Mouse (Mus musculus): ENCODE results near the gene 1700113H08Rik.

Gene 1700113H08Rik

DNA sequence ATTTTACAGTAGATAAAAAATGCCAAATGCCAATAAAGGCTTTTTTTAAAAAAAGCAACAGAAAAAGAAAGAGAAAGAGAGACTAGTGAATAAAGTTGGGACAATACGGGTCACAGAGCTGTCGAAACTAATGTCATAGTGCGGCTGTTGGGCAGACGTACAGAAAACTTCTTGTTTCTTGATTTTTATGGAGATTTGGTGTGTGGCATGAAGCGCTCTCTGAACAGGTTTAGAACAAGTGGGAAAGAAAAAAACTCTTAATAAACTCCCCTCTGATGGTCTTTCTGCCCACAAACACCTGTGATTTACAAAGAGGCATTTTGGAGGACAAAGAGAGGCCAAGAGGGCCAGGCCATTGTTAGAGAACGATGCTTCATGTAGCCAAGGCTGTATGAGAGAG is 1.6 kb downstream of the 1700113H08Rik start:
- DNase-seq (ENCODE audit: low spot score), result no peak

DNA sequence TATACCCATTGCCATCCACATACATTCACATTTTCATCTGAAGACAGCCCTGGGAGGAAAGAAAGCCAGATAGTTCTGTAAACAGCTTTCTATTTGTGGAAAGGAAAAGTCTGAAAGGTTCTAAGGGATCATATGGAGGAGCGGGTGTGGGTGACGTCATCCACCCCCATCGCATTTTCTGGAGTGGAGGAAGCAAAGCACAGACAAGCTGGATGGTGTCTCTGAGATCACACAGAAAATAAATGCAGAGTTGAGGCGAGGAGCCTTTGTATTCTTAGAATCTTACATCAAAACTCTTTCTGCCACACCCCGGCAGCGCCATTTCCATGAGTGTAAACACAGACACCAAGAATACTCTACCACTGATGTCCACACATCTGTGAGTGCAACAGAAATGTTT is 26.4 kb downstream of the 1700113H08Rik start:
- no peak for DNase-seq (ENCODE audit: low spot score)

DNA sequence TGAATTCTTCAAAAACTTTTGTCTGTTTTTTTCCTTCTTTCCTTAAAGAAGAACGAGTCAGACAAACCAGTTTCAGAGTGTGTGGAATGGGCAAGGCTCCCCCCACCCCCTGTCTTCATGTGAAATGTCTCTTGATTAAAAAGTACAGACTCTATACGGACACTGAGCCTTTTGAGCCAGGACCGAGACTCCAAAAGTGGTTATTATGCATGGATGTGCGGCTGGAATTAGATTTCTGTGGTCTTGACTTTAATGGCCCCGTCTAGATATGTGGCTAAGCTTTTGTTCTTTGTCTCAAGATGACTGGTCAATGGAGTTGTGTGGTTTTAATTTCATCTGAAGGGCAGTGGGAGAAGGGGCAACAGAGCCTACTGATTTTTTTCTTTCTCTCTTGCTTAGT is 29.8 kb downstream of the 1700113H08Rik start:
- no peak for DNase-seq (ENCODE audit: low spot score)

DNA sequence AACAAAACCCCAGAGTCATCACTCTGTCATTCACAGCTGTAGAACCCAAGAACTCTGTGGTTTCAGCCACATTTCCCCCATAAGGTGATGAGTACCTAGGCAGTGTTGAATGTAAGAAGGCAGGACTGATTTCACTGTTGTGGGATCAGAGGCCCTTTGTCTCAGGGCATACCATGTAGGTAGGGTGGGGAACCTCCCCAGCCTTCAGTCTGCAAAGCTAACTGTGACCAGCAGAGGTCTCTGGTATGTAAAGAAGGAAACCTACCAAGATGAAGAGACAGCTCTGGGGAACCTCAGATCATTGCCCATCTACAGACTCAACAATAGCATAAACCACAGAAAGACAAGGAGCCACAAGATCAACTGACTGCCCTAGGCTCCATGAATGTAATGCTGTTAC is 36.4 kb downstream of the 1700113H08Rik start:
- no peak for DNase-seq (ENCODE audit: low spot score)

DNA sequence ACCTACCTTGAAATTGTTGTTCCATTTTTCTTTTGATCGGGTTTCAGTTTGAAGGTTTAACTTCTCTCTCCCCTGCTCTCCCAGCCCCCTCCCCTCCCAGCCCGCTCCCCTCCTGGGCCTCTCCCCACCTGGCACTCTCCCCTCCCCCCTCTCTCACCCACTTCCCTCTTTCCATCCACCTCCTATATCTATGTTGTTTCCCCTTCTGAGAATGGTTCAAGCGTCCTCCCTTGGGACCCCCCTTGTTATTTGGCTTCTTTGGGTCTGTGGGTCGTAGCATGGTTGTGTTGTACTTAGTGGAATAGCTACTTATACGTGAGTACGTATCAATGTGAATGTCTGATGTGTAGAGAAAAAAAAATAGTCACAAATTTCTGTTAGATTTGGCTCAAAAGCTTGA is 40.9 kb downstream of the 1700113H08Rik start:
- no peak for DNase-seq (ENCODE audit: low spot score)

DNA sequence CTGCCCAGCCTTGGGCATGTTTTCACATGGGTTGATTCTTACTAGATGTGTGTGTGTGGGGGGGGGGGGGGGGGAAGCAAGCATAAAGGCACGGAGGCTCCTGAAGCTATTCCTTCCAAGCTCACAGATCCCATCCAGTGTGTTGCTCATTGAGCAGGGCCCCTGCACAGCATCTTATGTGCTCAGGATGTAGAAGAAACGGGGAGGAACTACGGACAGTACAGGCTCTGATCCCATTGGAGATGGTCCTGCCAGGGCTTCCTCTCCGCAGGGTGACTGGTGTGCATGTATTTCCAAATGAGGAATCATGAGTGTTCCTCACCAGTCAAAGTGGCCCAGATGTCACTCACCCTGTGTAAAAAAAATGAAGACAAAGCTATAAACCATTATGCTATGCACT is 42.8 kb downstream of the 1700113H08Rik start:
- DNase-seq (ENCODE audit: low spot score), result no peak

DNA sequence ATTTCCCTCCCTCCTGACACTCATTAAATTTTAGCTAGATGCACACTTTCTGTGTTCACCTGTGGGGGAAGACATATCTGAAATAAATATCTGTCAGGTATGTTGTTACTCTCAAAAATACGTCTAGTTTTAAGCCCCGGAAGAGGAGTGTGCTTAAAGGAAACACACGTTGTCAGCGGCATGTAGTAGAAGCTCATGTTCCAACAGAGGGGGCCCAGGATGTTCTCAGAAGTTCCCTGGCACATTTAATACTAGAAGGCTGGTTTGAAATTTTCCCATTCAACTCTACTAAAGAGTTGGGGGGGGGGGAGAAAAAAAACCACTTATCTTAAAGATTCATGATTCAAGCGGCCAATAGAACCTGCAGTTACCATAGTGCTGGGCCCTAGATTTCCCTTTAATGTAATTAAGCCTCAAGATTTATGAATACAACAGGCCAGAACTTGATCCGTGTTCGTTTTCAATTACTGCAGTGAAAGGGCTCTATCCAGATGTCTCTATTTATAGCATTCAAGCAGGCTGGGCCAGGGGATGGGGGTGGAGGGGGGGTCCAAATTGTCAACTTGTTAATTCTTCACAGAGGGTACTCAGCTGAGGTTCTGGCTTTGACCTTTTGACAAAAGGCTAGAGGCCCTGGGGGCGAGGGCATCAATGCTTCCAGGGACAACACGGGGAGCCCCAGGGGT is 43.6 kb downstream of the 1700113H08Rik start:
- DNase-seq (ENCODE audit: low spot score), result no peak

DNA sequence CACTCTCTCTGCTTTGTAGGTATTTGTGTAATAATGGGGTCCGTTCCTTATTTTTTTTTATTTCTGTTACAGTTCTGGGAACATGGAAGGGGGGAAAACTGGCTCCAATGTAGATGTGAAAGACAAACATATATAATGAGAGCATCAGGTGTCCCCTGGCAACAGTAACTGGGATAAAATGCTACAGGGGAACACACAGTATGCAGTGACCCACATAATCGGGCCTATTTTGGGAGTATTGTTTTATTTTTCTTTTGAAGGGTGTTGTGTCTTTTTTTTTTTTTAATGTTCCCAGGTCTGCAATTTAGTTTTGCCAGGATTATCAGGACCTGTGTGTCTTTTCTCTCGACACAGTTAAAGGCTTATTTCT is 44.1 kb downstream of the 1700113H08Rik start:
- no peak for DNase-seq (ENCODE audit: low spot score)

DNA sequence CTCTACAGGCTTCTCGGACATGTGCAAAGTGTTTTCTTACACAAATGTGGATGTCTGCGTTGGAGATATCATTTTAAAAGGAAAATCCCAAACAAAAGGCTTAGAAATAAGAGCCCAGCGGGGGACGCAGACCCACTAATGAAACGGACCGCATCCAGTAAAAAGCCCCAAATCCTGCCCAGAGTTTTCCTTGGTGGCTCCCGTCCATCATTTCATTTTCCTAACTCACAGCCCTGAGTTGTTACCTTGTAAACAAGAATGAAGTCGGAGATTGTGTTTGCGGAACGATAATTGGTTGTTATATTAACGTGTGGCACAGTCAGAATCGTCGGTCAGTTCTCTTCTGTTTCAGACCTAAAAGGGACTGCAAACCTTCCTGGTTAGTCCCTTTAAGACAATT is 44.6 kb downstream of the 1700113H08Rik start:
- DNase-seq (ENCODE audit: low spot score), result no peak

DNA sequence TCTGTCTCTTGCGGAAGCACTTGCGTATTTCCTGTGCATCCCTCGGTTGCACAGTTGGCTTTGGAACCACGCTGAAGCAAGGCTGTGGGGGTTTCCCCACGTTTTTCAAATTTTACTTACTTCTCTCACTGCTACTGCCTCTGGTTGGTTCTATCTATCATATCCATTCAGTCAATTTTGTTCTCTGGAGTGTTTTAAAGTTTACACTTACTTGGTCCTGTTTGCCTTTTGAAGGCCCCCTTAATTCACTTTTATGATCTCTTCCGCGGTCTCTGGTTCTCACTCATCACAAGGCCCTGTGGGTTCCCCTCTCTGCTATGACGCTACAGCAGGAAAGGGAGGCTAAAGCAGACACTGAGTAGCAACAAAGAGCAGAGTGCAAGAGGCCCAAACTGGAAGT is 45.4 kb downstream of the 1700113H08Rik start:
- no peak for DNase-seq (ENCODE audit: low spot score)

DNA sequence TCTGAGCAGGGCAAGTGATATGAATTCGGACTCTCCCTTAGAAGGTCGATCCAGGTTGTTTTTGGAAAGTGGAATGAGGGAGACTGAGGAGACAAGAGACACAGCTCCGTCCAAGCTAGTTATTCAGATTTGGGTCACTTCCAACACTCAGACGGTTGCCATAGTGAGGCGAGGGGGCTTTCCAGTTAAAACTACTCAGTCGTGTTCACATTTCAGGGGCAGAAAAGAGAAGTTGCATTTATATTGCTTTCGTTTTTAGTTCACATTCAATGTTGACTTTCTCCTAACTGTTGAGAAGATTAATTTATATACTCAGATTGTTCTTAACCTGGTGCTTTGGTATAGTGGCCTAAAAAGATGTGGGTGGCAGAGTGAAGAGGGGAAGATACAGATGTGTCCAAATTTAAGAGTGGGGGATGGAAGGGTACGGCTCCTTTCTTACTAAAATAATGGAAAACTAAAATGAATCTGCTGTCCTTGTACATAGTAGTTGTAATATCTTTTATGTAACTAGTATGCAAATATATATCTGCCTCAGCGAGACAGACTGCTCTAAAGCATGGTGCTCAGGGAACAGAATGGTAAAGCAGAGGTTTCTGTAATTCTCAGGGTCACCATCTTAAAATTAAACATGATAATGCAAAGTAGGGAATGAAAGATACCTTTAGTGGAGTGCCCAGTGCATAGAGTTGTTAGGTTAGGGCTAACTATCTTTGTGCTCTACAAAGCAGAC is 49.9 kb downstream of the 1700113H08Rik start:
- DNase-seq (ENCODE audit: low spot score), result no peak

DNA sequence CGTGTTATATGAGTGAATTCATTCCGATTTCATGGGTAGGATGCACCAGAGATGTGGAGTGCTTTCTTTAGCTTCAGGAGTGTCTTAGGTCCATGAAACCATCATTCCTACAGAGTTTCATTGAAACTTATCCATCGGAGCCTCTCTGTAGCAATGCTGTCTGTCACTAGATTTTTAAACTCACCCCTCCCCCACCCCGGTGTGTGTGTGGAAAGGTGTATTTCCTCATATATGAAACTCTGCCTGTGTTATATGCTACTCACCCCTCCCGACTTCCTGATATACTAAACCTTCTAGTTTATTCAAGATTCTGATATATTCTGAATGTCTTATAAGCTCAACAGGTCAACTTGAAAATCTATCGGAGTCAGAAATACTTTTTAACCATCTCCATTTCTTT is 50.5 kb downstream of the 1700113H08Rik start:
- DNase-seq (ENCODE audit: low spot score), result no peak

DNA sequence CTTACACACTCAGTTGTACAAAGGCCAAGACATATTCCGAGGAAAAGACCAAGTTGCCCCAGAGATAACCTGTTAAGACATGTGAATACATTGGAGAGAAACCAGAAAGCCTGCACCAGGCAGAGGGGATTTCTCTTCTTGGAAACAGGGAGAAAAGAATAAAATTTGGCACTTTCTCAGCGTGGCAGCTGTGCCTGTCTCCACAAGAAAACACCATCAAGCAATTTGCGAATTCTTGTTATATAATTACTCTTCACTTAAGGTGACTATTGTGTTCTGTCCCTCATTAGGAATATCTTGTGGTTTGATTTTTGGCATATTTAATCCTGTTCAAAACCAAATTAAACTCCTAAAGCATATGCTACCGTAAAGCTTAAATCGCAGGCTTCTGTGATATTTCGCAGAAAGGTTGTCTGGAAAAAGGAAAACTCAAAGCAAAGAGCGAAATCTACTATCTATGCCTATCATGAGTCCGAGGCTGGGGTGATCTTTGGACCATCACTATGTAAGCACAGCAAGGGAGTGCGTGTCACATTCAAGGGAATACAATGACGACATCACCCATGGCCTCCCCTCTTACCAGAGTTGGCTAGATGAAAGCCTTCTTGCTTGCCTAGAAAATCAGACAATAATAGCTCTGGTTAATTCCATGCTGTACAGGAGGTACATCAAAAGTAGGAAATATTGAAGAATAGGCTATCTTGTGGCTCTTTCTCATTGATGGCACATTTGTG is 51.4 kb downstream of the 1700113H08Rik start:
- no peak for DNase-seq (ENCODE audit: low spot score)

DNA sequence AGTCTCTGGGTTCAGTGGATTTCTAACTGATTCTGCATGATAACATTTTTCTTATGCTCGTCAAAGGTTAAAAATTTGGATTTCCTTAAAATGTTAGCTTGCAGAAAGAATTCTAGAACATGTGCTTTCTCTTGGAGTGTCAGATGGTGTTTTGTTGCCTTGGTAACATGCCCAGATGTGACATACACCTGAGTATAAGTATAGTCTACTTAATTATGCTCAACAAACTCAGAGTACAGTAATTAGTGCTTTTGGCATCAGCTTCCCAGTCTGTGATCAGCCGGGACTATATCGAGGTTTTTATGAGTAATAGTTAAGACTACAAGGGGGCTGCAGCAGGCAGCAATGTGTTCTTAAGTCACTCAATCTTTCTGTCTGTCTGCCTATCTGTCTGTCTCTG is 53.1 kb downstream of the 1700113H08Rik start:
- no peak for DNase-seq (ENCODE audit: low spot score)

DNA sequence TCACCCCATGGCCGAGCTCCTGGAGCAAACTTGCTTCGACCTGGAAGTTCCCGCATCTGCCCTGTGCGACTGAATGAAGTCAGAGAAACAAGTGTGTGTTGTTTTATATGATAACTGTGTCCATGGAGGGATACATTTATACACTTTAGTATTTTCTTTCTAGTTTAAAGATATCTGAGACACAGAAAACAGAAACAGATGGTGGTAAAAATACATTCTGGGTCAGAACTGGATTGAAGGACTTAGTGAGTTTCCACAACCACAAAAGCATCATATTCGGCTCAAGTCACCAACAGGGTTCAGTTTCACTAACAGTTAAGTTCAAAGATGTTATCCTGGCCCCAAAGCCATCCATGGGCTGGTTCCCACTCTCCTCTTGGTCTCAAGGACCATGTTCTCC is 67.2 kb downstream of the 1700113H08Rik start:
- no peak for DNase-seq (ENCODE audit: low spot score)

DNA sequence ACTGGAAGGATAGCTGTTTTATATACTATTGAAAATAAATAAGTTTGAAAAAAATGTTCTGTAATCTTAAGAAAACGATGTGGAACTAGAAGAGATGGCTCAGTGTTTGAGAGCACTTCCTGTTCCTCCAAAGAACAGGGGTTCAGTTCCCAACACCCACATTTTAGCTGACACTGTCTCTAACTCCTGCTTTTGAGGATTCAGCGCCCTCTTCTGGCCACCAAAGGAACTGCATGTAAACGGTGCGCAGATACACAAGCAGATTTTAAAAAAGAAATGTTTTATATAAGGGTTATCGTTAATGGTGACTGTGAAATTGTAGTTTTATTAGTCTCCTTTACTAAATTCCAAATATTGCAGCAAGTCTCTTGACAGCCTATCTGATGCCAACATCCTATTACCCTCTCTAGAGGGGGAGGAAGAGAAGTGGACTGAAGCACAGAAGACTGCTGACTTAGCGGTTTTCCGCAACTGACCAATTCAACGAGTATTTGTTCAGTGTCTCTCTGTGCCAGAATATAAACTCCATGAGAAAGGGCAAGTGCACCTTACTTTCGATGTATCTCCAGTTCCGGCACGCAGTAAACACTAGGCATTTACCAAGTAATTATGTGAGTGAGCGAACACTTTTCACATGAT is 68.5 kb downstream of the 1700113H08Rik start:
- DNase-seq (ENCODE audit: low spot score), result no peak

DNA sequence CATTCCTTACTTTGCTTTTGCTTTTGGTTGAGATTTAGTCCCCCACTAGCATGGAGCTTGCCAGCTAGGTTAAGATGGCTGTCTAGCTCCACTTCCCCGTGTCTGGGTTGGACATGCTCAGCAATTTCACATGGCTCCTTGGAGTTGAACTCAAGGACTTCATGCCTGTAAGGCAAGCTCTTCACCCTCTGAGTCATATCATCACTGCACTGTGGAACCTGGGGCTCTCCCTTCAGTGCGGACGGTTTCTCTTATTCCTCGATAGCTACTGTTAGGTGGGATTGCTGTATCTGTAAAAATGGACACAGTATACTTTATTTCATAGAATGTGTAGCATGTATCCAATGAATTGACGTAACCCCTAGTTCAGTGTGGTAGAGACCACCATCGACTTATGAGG is 93.2 kb downstream of the 1700113H08Rik start:
- no peak for DNase-seq (ENCODE audit: low spot score)

DNA sequence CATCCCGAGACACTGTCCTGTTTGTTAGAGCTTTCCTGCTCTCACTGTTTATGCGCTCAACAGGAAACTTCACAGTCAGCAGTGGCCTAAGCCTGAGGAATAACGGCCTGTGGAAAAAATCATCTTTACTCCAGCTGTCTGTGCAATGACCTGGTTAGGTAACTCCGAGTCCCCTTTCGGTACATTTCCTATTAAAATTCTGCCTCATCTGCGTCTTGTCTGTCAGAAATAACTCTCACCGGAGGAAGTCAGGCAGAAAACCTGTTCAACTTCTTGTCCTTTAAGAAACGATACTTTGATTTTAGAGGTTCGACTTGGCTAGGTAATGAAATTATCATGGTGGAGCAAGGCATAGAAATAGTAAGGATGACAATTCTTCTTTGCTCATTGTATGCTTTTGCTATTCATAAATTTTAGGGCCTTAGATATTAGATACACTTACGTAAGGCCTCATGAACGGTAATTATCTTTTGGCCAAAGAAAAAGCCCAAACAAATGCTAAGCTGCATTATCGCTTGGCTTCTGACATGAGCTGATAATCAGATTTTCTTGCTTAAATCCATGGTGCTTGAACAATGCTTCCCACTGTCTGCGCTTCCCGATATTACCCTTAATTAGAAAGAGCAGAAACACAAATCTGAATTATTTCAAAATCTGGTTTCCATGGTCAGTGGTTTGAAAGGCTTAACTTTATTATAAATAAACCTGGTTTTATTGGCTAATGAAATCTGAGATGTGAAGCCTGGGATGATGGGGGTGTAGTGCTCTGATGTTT is 96.1 kb downstream of the 1700113H08Rik start:
- DNase-seq (ENCODE audit: low spot score), result no peak

DNA sequence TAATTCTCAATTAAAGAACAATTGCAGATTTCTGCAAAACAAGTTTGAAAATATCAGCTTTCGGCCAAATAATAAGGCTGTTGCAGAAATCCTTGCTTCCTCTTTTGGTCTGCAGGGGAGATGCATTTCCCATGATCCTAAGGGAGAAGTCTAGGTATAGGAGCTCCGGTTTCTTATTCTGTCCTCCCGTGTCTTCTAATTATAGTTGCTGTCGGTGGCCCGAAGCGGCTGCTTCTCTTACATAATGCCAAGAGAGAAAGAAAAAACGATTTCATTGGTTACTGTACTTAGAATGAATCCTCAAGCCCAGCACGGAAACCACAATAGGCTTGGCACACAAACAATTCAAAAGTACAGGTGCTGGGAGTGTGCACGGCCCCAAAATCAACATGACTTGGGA is 101.9 kb downstream of the 1700113H08Rik start:
- no peak for DNase-seq (ENCODE audit: low spot score)

DNA sequence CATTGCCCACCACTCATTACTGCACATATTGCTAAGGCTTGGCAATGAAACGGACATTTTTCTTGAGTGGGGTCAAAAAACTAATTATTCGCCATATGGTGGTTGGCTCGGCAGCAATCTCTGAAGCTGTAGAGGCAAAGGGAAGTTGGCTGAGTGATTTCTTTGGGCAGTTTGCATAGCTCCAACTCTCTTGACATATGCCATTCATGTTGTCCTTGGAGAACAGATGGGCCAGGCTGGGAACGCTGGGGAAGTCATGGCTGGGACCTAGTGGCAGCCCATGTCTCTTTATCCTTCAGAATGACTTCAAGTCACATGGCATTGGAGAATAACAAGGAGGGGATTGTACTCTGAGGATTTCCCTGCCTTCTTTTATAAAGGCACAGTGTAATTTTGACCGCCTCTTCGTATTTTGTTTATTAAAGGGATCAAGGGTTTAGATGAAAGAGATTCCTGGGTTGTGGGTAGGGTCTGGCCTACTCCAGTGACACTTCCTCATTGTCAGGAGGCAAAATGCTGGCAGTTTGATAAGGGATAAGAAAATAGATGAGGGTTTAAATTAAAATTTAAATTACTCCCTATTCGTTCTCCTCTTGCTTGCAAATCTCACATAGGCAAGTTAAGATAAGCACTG is 138.4 kb downstream of the 1700113H08Rik start:
- DNase-seq (ENCODE audit: low spot score), result no peak

DNA sequence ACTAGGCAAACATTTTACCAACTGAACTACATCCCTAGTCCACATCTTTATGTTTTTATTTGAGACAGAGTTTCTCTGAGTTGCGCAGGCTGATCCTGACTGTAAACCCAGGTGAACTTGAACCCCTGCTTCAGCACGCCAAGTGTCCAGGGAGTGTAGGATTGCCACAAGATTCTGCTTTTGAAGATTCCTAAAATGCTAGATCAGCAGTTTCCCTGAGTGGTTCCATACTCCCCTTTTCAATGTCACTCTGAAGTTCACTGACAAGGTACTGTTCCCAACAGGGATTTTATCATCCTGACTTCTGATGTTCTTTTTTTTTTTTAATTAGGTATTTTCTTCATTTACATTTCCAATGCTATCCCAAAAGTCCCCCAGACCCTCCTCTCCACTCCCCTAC is 140.9 kb downstream of the 1700113H08Rik start:
- no peak for DNase-seq (ENCODE audit: low spot score)

DNA sequence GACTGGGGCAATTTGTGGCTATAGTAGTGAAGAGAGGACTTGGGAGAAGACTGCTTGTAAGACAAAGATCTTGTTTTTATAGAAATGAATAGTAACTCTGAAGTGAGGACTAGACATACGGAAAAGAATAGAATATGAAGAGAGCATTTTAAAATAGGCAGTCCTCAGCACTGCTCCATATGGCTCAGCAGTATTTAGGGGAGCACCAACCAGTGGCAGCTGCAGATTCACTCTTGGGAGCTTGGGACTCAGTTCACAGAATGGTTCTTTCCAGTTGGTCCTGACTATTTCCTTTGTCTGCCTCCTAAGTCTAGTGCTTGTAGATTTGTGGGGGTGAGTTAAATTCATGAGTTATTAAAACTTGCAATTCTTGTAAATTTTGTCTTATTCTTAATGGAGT is 151.6 kb downstream of the 1700113H08Rik start:
- DNase-seq (ENCODE audit: low spot score), result no peak

Data from urinary bladder, postnatal 10 days (tissue).